Mouse (Mus musculus): ENCODE measurements at regions not wholly inside any gene's neighbourhood (a gene's known extent, or its start where the extent isn't known, plus 50 kb on each side); places are given as distances from the start of the nearest gene placed in this dataset.

GRCm38 (mm10) chr3:58055181-58055580 is 207.3 kb upstream of the Pfn2 start:
- H3K4me2 ChIP-seq (ENCODE audit: low read length): no peak overlapping the region
- ATAC-seq (ENCODE audit: low FRiP score, low TSS enrichment) (no peak), DNase-seq (no peak)
- no peaks in the 10 kb centered on the region for H3K9me3 ChIP-seq (ENCODE audit: control insufficient read depth, low read length)
- H3K9ac ChIP-seq (replicated peaks; ENCODE audit: low read length): no peak overlapping the region
- H3K27me3 ChIP-seq (ENCODE audit: control insufficient read depth, insufficient read depth, low read length): no peaks in the 10 kb centered on the region
- WGBS: 95% methylated on average over 4 of the region's 4 CpGs
- H3K4me3 ChIP-seq (replicated peaks; ENCODE audit: low read depth, low read length): no peak overlapping the region
- H3K4me1 ChIP-seq (ENCODE audit: control insufficient read depth, insufficient read depth, low read length): no peaks in the 10 kb centered on the region
- no peak overlapping the region for H3K27ac ChIP-seq (replicated peaks; ENCODE audit: low read depth, low read length)
- H3K36me3 ChIP-seq (ENCODE audit: control insufficient read depth, insufficient read depth, low read length): no peaks in the 10 kb centered on the region

- no peaks in the 10 kb centered on the region for H3K36me3 ChIP-seq (ENCODE audit: control insufficient read depth, insufficient read depth, low read length)
- H3K27me3 ChIP-seq (ENCODE audit: control insufficient read depth, insufficient read depth, low read length): no peaks in the 10 kb centered on the region
- no peaks in the 10 kb centered on the region for H3K9me3 ChIP-seq (ENCODE audit: control insufficient read depth, low read length)
- 89% methylated on average over 10 of the region's 10 CpGs for WGBS
- no peak overlapping the region for H3K9ac ChIP-seq (replicated peaks; ENCODE audit: low read length)
- no peak overlapping the region for H3K4me2 ChIP-seq (ENCODE audit: low read length)
- H3K4me3 ChIP-seq (replicated peaks; ENCODE audit: low read depth, low read length): no peak overlapping the region
- ATAC-seq (ENCODE audit: low FRiP score, low TSS enrichment) (no peak), DNase-seq (no peak)
- no peaks in the 10 kb centered on the region for H3K4me1 ChIP-seq (ENCODE audit: control insufficient read depth, insufficient read depth, low read length)
- H3K27ac ChIP-seq (replicated peaks; ENCODE audit: low read depth, low read length): no peak overlapping the region
Observed at GRCm38 (mm10) chr3:58056191-58057063, 208.5 kb upstream of the Pfn2 start.

GRCm38 (mm10) chr3:58057064-58057396 is 209.2 kb upstream of the Pfn2 start:
- 87% methylated on average over 2 of the region's 2 CpGs for WGBS
- Histone ChIP-seq H3K4me2 (ENCODE audit: low read length) (no peak overlapping the region), H3K9me3 (ENCODE audit: control insufficient read depth, low read length) (no peaks in the 10 kb centered on the region), H3K9ac (replicated peaks; ENCODE audit: low read length) (no peak overlapping the region), H3K27me3 (ENCODE audit: control insufficient read depth, insufficient read depth, low read length) (no peaks in the 10 kb centered on the region), H3K4me1 (ENCODE audit: control insufficient read depth, insufficient read depth, low read length) (no peaks in the 10 kb centered on the region), H3K4me3 (replicated peaks; ENCODE audit: low read depth, low read length) (no peak overlapping the region), H3K27ac (replicated peaks; ENCODE audit: low read depth, low read length) (no peak overlapping the region), H3K36me3 (ENCODE audit: control insufficient read depth, insufficient read depth, low read length) (no peaks in the 10 kb centered on the region)
- DNase-seq (no peak), ATAC-seq (ENCODE audit: low FRiP score, low TSS enrichment) (no peak)

DNA sequence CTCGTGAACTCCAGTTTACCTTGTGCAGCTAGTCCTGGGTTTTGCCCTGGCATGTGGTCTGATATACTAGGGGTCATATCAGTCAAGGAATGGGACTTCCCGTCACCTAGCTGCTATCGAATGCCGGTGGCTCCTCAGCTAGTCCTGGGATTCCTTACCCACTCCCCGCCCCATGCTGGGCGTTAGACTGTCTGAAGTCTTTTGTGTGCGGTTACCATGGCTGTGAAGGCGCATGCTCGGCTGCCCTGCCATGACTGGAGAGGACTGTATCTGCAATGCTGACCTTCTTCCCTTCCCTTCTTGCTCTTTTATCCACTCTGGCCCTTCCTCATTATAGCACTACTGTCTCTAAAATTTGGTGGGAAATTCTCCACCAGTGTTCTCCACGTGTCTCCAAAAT is 210.3 kb upstream of the Pfn2 start:
- peak; percentile 17; the same call in 1 of the 2 replicates for ATAC-seq (ENCODE audit: low FRiP score, low TSS enrichment)
- Histone ChIP-seq H3K9ac (replicated peaks; ENCODE audit: low read length) (no peak overlapping the region), H3K4me2 (ENCODE audit: low read length) (no peak overlapping the region), H3K4me1 (ENCODE audit: control insufficient read depth, insufficient read depth, low read length) (no peaks in the 10 kb centered on the region), H3K27me3 (ENCODE audit: control insufficient read depth, insufficient read depth, low read length) (no peaks in the 10 kb centered on the region), H3K9me3 (ENCODE audit: control insufficient read depth, low read length) (no peaks in the 10 kb centered on the region), H3K27ac (replicated peaks; ENCODE audit: low read depth, low read length) (no peak overlapping the region), H3K36me3 (ENCODE audit: control insufficient read depth, insufficient read depth, low read length) (no peaks in the 10 kb centered on the region), H3K4me3 (replicated peaks; ENCODE audit: low read depth, low read length) (no peak overlapping the region)
- peak; percentile 56 for DNase-seq
- WGBS: 20% methylated on average over 10 of the region's 10 CpGs

GRCm38 (mm10) chr3:58063852-58064549 is 216.1 kb upstream of the Pfn2 start:
- H3K27me3 ChIP-seq (ENCODE audit: control insufficient read depth, insufficient read depth, low read length): no peaks in the 10 kb centered on the region
- H3K4me3 ChIP-seq (replicated peaks; ENCODE audit: low read depth, low read length): no peak overlapping the region
- no peaks in the 10 kb centered on the region for H3K9me3 ChIP-seq (ENCODE audit: control insufficient read depth, low read length)
- H3K9ac ChIP-seq (replicated peaks; ENCODE audit: low read length): no peak overlapping the region
- H3K4me1 ChIP-seq (ENCODE audit: control insufficient read depth, insufficient read depth, low read length): no peaks in the 10 kb centered on the region
- H3K4me2 ChIP-seq (ENCODE audit: low read length): no peak overlapping the region
- WGBS: 92% methylated on average over 7 of the region's 7 CpGs
- H3K27ac ChIP-seq (replicated peaks; ENCODE audit: low read depth, low read length): no peak overlapping the region
- DNase-seq (no peak), ATAC-seq (ENCODE audit: low FRiP score, low TSS enrichment) (no peak)
- H3K36me3 ChIP-seq (ENCODE audit: control insufficient read depth, insufficient read depth, low read length): no peaks in the 10 kb centered on the region

- 34% methylated on average over 3 of the region's 3 CpGs for WGBS
- DNase-seq (no peak), ATAC-seq (ENCODE audit: low FRiP score, low TSS enrichment) (no peak)
- Histone ChIP-seq H3K4me3 (replicated peaks; ENCODE audit: low read depth, low read length) (no peak overlapping the region), H3K27ac (replicated peaks; ENCODE audit: low read depth, low read length) (no peak overlapping the region), H3K9me3 (ENCODE audit: control insufficient read depth, low read length) (no peaks in the 10 kb centered on the region), H3K9ac (replicated peaks; ENCODE audit: low read length) (no peak overlapping the region), H3K36me3 (ENCODE audit: control insufficient read depth, insufficient read depth, low read length) (no peaks in the 10 kb centered on the region), H3K4me2 (ENCODE audit: low read length) (no peak overlapping the region), H3K27me3 (ENCODE audit: control insufficient read depth, insufficient read depth, low read length) (no peaks in the 10 kb centered on the region), H3K4me1 (ENCODE audit: control insufficient read depth, insufficient read depth, low read length) (no peaks in the 10 kb centered on the region)
Observed at GRCm38 (mm10) chr3:58071574-58071973, 223.7 kb upstream of the Pfn2 start.

GRCm38 (mm10) chr3:58072230-58072839 is 224.5 kb upstream of the Pfn2 start:
- H3K9me3 ChIP-seq (ENCODE audit: control insufficient read depth, low read length): no peaks in the 10 kb centered on the region
- no peaks in the 10 kb centered on the region for H3K27me3 ChIP-seq (ENCODE audit: control insufficient read depth, insufficient read depth, low read length)
- H3K4me2 ChIP-seq (ENCODE audit: low read length): no peak overlapping the region
- DNase-seq (peak; percentile 25), ATAC-seq (ENCODE audit: low FRiP score, low TSS enrichment) (peak; percentile 34; the same call in 1 of the 2 replicates)
- 12% methylated on average over 5 of the region's 5 CpGs for WGBS
- H3K9ac ChIP-seq (replicated peaks; ENCODE audit: low read length): no peak overlapping the region
- no peaks in the 10 kb centered on the region for H3K36me3 ChIP-seq (ENCODE audit: control insufficient read depth, insufficient read depth, low read length)
- no peaks in the 10 kb centered on the region for H3K4me1 ChIP-seq (ENCODE audit: control insufficient read depth, insufficient read depth, low read length)
- no peak overlapping the region for H3K4me3 ChIP-seq (replicated peaks; ENCODE audit: low read depth, low read length)
- no peak overlapping the region for H3K27ac ChIP-seq (replicated peaks; ENCODE audit: low read depth, low read length)

GRCm38 (mm10) chr3:58089344-58090139 is 241.7 kb upstream of the Pfn2 start:
- Histone ChIP-seq H3K4me1 (ENCODE audit: control insufficient read depth, insufficient read depth, low read length) (no peaks in the 10 kb centered on the region), H3K4me2 (ENCODE audit: low read length) (no peak overlapping the region), H3K27ac (replicated peaks; ENCODE audit: low read depth, low read length) (no peak overlapping the region), H3K4me3 (replicated peaks; ENCODE audit: low read depth, low read length) (no peak overlapping the region), H3K27me3 (ENCODE audit: control insufficient read depth, insufficient read depth, low read length) (no peaks in the 10 kb centered on the region), H3K9me3 (ENCODE audit: control insufficient read depth, low read length) (no peaks in the 10 kb centered on the region), H3K9ac (replicated peaks; ENCODE audit: low read length) (no peak overlapping the region), H3K36me3 (ENCODE audit: control insufficient read depth, insufficient read depth, low read length) (no peaks in the 10 kb centered on the region)
- WGBS: 82% methylated on average over 24 of the region's 24 CpGs
- DNase-seq (peak; percentile 9), ATAC-seq (ENCODE audit: low FRiP score, low TSS enrichment) (no peak)

Data from midbrain, embryonic 14.5 days (tissue).